Mouse (Mus musculus) liver, adult 2 months (tissue): Measurements from ENCODE around the gene Nrp1. TPM values are rescaled to one million over a fixed set of nuclear protein-coding genes. Genes with fewer than 3 reads are reported as not detected.
A peak's percentile ranks its signal among the peaks of the same experiment; 100 is the strongest.

Source experiments
- DNase-seq: peaks from one replicate; pipeline ENCODE4 v3.0.0-alpha.2; 2011; ENCODE audit warnings: low read depth, low spot score; ENCODE audit errors: extremely low read depth
- H3K27ac ChIP-seq: fragments of 200-500 bp; replicated peaks from 2 replicates; pipeline ENCODE4 v1.5.1; 2012; ENCODE audit warnings: low read depth, mild to moderate bottlenecking, control low read depth, inconsistent platforms, low read length; ENCODE audit not compliant: insufficient read depth
- H3K27me3 ChIP-seq: fragments of 200-500 bp; 2 replicates; pipeline ENCODE4 v1.6.1; 2012; ENCODE audit warnings: mild to moderate bottlenecking, moderate library complexity, low read length, inconsistent platforms; ENCODE audit not compliant: control insufficient read depth, insufficient read depth
- H3K36me3 ChIP-seq: fragments of 200-500 bp; 2 replicates; pipeline ENCODE4 v1.6.1; 2012; ENCODE audit warnings: low read length, inconsistent platforms; ENCODE audit not compliant: control insufficient read depth, insufficient read depth
- H3K4me1 ChIP-seq: fragments of 200-500 bp; 2 replicates; pipeline ENCODE4 v1.6.1; 2011; ENCODE audit warnings: low read length; ENCODE audit not compliant: control insufficient read depth, insufficient read depth
- H3K4me3 ChIP-seq: fragments of 200-500 bp; 2 replicates; pipeline ENCODE4 v1.5.1; 2011; ENCODE audit warnings: low read depth, mild to moderate bottlenecking, control low read depth, low read length, moderate library complexity; ENCODE audit not compliant: insufficient read depth
- H3K79me2 ChIP-seq: fragments of 200-500 bp; 2 replicates; pipeline ENCODE4 v1.6.1; 2012; ENCODE audit warnings: inconsistent platforms, mild to moderate bottlenecking, low read length, moderate library complexity; ENCODE audit not compliant: control insufficient read depth, insufficient read depth
- H3K9ac ChIP-seq: fragments of 200-500 bp; 2 replicates; pipeline ENCODE4 v1.6.1; 2012; ENCODE audit warnings: low read depth, mild to moderate bottlenecking, control low read depth, inconsistent platforms, low read length
- CTCF ChIP-seq: fragments of 200-500 bp; IDR thresholded peaks from 2 replicates; pipeline ENCODE4 v1.5.1; 2011; ENCODE audit warnings: low read depth, low read length, control low read depth
- POLR2A ChIP-seq: fragments of 200-500 bp; IDR thresholded peaks from 2 replicates; pipeline ENCODE4 v1.6.1; 2011; ENCODE audit warnings: low read length, control low read depth; ENCODE audit not compliant: insufficient read depth; ENCODE audit errors: extremely low read depth
- WGBS: fragments of 180-500 bp; shearing (Covaris S2); methylation state at CpG from one replicate; pipeline ENCODE4 v1.1.7; 2018; 5-methylcytosine and 5-hydroxymethylcytosine counted together
- polyA plus RNA-seq: library from polyadenylated mRNA; depleted of rRNA; stranded (reverse); fragments of >200 nt; gene quantifications from 2 replicates; pipeline ENCODE4 v1.2.3, GENCODE M21; 2012
- total RNA-seq: library from RNA; depleted of rRNA; stranded (reverse); fragments of >200 nt; gene quantifications from 2 replicates; pipeline ENCODE4 v1.2.3, GENCODE M21; 2014

Nrp1 gene
- total and polyA plus RNA-seq, 2 experiments, result 22.2 to 54.1 TPM

- H3K36me3 ChIP-seq, result peaks cover 17% of the 10 kb centered on the region
- TF ChIP-seq POLR2A, result no peak
- TF ChIP-seq CTCF, result no peak
- H3K4me3 ChIP-seq, result peak overlapping the region; percentile 49
- H3K4me1 ChIP-seq, result peaks cover 47% of the 10 kb centered on the region
- H3K79me2 ChIP-seq, result peaks cover 8% of the 10 kb centered on the region; the same call in 1 of the 2 replicates
- 50% methylated on average over 2 of the region's 2 CpGs for WGBS
- H3K27me3 ChIP-seq, result no peaks in the 10 kb centered on the region
- peak overlapping the region; percentile 69 for H3K9ac ChIP-seq
- H3K27ac ChIP-seq, result peak overlapping the region; percentile 98
- DNase-seq, result no peak
Measured at GRCm38 (mm10) chr8:128486043-128486442, 127.6 kb downstream of the Nrp1 start.

DNA sequence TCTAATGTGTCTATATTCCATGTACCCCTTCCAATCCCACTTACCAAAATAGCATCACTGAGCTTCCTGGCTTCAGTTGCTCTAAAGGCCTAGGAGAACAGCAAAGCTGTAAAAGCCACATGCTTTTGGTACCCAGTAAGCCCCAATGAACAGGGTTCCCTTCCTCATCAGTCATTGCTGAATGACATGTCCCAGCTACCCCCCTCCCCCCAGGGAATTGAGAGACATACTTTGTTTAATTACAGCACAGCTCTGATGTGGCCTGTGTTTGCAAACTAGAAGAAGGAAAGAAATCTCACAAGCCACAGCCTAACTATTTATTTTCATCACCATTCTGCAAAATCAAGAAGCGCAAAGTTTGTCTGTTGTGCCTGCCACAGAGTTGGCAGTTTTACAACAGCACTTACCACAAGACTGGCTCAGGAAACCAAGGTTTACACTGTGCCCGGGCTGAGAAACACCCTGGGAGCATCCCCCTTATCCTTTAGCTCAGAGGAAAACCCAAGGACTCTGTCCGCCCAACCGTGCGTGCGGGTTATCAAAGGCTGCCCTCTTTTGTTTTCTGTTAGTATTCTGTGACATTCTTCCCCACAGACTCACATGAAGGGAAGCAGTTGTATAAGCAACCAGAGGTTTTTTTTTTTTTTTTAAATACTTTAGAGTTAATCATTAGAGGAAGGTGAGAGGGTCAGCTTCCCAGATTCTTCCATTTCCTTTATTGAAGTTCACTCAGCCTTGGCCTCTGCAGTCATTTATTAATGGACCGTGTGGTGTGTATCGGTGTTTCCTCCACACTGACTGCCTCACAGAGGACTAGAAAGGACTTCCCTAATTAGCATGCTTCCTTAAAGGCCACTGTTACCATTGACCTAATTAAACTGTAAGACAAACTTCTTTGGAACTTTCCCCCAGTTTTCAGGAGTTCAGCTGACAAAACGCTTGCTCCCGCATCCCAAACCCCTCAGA lies 129.8 kb downstream of the Nrp1 start:
- H3K4me1 ChIP-seq, result peaks cover 40% of the 10 kb centered on the region
- TF ChIP-seq CTCF (no peak), POLR2A (no peak)
- peaks cover 8% of the 10 kb centered on the region; the same call in 1 of the 2 replicates for H3K79me2 ChIP-seq
- peaks cover 19% of the 10 kb centered on the region for H3K36me3 ChIP-seq
- peak overlapping the region; percentile 98 for H3K27ac ChIP-seq
- peak overlapping the region; percentile 80 for H3K9ac ChIP-seq
- DNase-seq, result peak; percentile 90
- WGBS, result 9% methylated on average over 10 of the region's 10 CpGs
- H3K27me3 ChIP-seq, result no peaks in the 10 kb centered on the region
- peak overlapping the region; percentile 47 for H3K4me3 ChIP-seq

- Histone ChIP-seq H3K4me3 (no peak overlapping the region), H3K79me2 (peaks cover 8% of the 10 kb centered on the region; the same call in 1 of the 2 replicates), H3K4me1 (peaks cover 40% of the 10 kb centered on the region), H3K27me3 (no peaks in the 10 kb centered on the region), H3K36me3 (peaks cover 30% of the 10 kb centered on the region), H3K9ac (no peak overlapping the region), H3K27ac (peak overlapping the region; percentile 96)
- TF ChIP-seq CTCF (no peak), POLR2A (no peak)
- peak; percentile 43 for DNase-seq
- WGBS, result 95% methylated on average over 1 of the region's 1 CpGs
Measured at GRCm38 (mm10) chr8:128489351-128489750, 130.9 kb downstream of the Nrp1 start.

GRCm38 (mm10) chr8:128491126-128492067 lies 133.0 kb downstream of the Nrp1 start:
- peak; percentile 75 for DNase-seq
- H3K9ac ChIP-seq, result no peak overlapping the region
- no peak overlapping the region for H3K4me3 ChIP-seq
- peak overlapping the region; percentile 44 for H3K27ac ChIP-seq
- no peaks in the 10 kb centered on the region for H3K27me3 ChIP-seq
- TF ChIP-seq POLR2A, result no peak
- 0 out of 2 replicates have a peak, but pooled peaks have one; percentile 27 for TF ChIP-seq CTCF
- peaks cover 4% of the 10 kb centered on the region; the same call in 1 of the 2 replicates for H3K79me2 ChIP-seq
- H3K36me3 ChIP-seq, result peaks cover 45% of the 10 kb centered on the region
- WGBS, result 21% methylated on average over 5 of the region's 5 CpGs
- H3K4me1 ChIP-seq, result peaks cover 30% of the 10 kb centered on the region

- peaks cover 64% of the 10 kb centered on the region for H3K36me3 ChIP-seq
- TF ChIP-seq CTCF (no peak), POLR2A (no peak)
- no peaks in the 10 kb centered on the region for H3K27me3 ChIP-seq
- H3K4me1 ChIP-seq, result peaks cover 21% of the 10 kb centered on the region
- DNase-seq, result no peak
- 96% methylated on average over 3 of the region's 3 CpGs for WGBS
- peaks cover 2% of the 10 kb centered on the region; the same call in 1 of the 2 replicates for H3K79me2 ChIP-seq
- H3K9ac ChIP-seq, result no peak overlapping the region
- H3K4me3 ChIP-seq, result no peak overlapping the region
- H3K27ac ChIP-seq, result no peak overlapping the region
Measured at GRCm38 (mm10) chr8:128493801-128494200, 135.4 kb downstream of the Nrp1 start.
